Mouse (Mus musculus): ENCODE data around the gene Opalin.

Opalin gene

DNA sequence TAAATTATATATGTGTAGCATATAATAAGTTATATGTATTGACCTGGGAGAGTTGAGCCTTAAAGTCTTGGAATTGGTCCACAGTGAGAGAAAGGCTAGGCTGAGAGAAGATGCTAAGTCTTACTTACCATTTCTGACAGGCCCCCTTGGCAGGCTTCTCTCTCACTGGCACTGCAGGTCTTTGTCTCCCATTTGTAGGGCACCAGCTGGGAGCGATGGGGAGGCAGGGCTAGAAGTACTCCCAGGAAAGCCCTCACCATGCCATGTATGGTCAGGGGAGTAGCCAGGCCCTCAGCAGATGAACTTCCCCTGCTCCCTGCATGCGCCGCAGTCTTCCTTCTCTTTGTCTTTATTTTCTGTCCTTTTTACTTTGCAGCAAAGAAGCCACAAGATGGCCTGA is at the start of gene Opalin:
Gene Opalin (minus strand): TSS at position 208 of the 400 bp plus-strand sequence.
- DNase-seq, result no peak

DNA sequence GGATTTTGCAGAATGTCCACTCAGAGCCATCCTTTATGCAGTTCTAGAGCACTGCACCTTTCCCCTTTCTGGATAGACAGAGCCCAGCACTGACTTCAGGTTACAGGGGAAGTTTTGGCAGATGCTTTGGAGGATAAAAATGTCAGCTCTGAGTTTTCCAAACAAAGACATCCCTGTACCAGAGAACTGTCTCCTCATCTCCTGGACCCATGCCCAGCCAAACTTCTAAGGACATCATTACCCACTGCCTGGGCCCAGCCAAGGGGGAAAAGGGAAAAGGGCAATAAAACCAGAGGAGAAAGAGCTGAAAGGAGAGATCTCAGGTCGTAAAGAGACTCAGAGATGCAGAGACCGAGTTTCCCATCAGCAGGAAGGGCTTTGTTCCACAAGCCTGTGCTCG is 46.1 kb upstream of the Opalin start:
- no peak for DNase-seq

DNA sequence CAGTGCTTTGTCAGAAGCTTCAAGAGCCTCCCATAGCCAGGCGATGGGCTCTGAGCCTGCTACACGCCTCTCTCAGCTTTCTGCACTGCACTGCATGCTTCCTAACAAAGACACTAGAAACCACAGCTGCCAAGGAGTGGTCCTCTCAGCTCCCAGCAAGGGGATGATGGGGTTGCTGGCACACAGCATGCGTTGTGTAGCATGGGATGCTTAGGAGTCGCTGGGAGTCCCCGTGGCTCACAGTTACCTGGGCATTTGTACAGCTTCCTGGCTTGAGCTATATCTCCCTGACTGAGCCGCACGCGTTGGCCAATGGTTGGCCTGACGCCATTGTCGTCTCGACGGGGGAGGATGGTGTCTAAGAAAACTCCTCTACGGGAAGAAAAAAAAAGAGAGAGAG is 43.0 kb upstream of the Opalin start:
- DNase-seq, result no peak

DNA sequence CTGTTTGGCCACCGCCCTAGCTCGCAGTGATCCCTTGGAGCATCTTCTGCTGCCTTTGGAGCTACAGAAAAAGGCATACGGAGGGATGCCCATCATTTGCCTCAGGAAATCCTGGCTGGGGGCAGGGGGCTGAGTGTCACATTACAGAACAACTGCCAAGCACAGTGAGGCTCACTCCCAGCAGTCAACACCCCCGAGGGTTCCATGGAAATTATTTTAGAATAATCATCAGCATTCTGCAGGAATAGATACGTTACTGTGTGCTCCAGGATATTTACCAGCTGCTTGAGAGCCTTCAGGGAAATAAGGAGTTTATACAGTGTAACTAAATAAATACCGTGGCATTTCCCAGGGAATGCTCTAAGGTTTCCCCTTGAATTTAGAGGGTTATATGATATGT is 41.4 kb upstream of the Opalin start:
- no peak for DNase-seq

DNA sequence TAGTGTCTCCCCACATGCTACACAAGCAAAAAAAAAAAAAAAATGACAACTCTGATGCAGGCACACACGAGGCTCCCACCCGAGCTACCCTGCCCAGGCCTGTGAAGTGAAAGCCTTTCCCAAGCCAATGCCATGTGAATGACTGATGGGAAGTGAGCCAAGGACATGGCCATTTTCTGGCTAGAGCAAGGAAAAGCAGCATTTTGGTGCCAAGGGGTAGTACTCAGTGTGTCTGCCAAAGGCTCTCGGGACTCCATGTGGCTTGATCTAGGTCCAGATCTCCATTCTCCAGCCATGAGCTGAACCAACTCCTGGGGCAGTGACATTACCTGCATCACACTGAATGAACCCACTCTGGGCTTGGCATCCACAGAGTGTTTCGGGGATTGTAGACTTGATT is 40.4 kb upstream of the Opalin start:
- no peak for DNase-seq

DNA sequence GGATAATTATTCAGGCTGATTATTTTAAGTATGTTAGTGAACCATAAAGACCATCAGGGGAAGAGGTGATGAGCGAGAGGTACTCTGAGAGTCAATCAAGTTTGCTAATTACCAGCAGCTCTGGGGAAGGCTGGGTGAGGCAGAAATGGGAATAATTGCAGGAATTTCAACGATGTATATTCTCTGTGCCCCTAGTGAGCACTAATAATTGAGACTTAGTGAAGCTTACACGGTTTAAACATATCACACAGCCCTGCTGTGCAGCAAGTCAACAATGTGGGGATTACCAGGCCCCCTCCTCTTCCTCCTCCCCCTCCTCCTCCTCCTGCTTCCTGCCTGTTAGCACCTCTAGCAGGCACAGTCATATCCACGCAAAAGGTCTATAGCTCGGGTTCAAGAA is 37.7 kb upstream of the Opalin start:
- no peak for DNase-seq

DNA sequence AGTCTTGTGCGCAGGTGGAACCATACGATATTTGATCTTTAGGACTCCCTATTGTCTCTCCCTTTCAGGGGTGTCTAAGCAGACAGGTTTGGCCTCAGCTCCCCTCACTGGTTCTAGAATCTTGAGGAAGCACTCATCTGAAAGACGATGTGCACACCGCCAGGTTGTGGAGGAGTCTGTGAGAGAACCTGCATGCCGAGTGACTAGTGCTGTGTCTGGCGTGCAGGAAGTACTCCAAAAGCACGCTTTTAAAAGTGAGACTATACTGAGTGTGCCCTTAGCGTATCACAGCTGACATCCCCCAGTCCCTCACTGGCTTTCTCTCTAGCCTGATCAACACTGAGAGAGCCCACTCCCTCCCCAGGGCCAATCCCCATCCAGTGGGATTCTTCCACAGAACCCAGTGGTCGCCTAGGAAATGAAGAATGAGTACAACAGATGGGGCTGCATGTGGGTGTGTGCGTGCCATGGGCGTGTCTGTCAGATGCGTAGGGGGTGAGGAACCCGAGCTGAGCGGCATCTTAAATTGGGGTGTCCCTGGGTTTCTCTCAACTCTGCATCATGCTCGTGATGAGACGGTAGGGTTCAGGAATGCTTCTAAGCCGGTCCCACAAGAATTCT is 37.1 kb upstream of the Opalin start:
- no peak for DNase-seq

DNA sequence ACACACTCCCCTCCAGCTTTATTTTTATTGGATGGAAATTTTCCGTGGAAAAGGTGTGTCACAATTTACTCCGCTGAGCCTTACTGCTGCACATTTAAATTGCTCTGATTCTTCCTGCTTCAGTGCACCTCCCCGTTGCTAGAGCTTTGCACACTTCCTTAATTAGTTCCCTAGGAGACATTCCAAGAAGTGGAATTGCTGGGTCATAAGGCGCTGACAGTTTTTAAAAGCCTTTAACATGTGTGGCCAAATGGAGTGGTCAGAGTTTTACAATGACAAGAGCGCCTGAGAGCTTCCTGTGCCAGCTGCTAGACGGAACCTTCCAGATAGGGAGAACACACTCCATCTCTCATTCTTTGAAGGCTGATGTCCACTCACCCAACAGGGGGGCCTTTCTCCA is 35.7 kb upstream of the Opalin start:
- DNase-seq, result no peak

DNA sequence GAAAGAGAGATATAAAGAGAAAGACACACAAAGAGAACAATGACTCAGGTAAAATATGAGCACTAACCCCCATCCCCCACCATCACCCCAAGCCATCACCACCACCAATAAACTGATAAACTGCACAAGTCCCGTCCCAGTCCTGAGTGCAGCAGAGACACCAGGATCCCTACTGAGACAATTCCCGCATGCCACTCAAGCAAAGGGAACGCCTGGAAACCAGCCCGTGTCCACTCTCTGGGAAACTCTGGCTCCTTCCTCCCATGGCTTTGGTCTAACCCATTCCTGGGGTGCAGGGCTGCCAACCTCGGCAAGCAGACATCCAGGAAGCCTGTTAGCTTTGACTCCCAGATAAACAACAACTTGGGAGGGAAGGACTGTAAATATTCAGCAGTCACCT is 33.1 kb upstream of the Opalin start:
- DNase-seq, result no peak

DNA sequence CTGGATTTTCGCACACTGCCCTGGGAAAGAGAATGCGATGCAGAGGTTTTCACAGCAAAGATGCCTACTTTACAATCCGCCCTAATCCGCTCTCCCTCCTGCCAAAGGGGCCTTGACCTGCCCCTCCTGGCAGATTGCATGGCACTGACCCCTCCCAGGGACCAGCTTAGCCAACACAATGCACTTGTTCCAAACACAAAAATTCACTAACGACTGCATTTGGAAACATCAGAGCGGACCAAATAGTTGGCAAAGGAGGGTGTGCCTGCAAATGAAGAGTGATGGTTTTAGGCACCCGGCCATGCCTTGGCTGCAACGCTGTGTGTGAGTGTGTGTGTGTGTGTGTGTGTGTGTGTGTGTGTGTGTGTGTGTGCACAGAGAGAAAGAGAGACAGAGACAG is 32.6 kb upstream of the Opalin start:
- no peak for DNase-seq

DNA sequence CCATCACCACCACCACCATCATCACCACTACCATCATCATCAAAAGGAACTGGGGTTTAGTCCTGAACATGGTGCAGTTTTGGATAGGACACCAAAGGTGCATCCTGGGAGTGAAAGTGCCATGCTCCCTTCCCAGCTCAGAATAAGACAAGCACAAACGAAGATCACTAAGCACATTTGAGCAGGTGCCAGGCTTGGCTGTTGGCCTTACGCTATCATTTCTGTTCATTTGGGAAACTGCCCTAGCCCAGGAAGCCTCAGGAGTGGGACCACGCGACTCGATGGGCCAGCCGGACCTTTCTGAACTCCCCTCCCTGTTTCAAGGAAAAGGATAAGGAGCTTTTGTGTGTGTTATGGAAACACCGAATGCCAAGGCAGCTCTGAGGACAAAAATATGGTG is 31.8 kb upstream of the Opalin start:
- DNase-seq, result no peak

DNA sequence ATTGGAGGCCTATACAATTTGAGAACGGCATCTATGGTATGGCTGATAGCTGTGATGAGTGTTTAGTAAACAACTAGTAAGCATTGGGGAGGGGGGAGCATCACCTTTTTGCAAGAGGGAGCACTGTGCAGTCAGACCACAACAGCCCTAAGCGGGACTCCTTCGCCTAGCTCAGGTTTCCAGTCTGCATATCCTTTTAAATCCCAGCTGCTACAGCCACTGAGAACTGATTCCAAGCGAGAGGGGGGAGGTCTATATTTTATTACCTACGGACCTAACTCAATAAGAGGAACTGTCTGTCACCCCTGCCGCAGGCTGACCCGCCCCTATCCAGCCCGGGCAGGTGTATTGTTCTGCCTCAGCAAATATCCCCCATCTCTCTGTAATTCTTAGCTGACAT is 30.6 kb upstream of the Opalin start:
- no peak for DNase-seq

DNA sequence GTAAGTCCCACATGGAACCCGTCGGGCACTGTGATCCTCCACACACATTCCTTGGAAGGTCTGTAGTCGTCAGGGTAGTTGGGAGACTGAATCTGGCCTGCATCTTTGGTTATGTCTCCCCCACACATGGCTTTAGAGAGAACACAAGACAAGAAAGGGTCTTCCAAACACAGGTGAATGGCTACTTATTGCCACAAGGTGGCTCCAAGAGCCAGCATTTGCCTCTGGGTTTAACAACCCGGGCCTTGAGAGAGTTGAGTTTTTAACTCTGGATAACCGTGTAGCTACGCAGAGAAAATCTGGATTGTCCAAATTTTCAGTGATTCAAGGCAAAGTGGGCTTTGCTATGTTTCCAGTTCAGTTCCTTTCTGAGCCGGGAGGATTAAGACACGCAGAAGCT is 28.0 kb upstream of the Opalin start:
- DNase-seq, result no peak

DNA sequence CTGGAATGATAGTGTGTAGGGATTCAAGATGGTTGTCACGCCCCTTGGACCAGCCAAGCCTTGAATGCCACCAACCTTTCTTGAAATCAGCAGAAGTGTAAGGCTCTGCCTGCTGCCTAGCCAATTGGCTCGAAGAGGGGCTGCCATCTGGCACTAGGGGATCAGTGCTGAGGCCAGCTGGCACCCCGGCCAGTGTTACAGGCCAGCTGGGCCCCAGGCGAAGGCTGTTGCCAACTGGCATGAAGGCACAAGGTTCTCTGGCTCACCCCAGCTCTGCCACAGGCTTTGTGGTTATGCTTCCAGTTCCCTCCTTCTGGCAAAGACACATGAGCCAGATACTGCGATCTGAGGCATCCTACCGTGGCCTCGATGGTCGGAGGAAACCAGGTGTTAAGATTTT is 24.5 kb upstream of the Opalin start:
- no peak for DNase-seq

DNA sequence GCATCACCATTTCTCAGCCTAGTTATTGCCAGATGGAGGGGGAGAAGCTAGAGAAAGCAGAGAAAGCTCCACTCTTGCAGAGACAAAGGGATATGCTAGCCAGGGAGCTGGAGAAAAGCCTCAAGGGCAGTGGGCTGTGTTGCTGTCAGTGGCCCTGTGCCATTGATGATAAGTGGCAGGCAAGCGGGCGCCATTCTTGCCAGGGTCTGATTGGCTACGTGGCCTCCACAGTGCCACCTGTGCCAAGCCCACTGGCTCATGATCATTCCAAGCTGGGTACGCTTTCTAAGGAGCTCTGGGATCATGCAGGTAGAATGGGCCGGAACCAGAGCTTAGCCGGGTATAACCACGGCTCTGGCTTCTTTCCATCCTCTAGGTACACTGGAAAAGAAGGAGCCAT is 23.9 kb upstream of the Opalin start:
- DNase-seq, result no peak

DNA sequence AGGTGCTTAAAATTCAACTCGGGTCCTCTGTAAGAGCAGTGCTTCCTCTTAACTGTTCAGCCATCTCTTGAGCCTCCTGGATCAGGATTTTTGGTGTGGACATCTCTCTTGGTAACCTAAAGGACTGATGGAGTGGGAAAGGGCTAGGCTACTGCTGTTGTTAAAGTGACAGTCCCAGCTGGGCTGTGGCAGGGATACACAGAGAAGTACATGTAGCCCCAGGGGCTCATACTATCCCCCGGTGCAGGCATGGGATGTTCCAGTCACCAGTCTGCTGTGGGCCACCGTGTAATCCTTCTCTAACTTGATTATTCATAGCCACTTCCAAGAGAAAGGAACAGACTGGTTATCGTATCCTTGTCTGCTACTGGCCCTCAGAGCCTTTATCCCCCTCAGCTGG is 20.1 kb upstream of the Opalin start:
- DNase-seq, result no peak

DNA sequence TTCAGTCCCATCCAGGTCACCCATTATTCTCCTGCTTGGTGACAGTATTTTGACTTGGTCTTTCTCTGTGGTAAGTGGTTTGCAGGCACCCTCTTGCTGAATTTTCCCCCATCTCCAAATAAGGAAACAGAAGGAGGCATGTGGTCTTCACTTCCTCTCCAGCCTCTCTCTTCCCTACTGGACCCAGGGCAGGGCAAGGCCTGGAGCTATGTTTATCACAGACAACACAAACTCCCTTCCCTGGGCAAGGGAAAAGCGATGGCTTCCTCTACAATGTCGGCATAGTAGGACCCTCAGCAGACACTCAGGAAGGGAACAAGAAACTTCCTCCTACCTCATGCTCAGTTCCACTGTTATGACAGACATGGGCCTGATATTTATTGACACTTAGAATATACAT is 15.0 kb upstream of the Opalin start:
- no peak for DNase-seq

DNA sequence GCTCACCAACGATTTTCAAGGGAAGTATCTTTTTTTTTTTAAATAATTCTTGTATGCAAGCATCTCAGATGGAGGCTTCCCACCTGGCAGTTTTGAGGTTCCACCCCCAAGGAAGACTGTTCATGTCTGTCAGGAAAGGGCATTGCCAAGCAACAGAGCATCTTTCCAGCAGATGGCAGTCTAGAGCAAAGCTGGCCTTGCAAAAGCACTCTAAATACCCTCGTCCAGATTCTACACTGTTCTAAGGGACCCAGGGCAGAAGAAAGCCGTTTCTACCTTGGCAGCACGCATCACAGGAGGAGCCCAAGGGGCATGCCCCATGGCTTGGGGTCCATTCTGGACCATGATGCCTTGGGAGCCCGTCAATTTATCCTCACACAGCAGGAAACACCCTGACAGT is 12.9 kb upstream of the Opalin start:
- DNase-seq, result no peak

DNA sequence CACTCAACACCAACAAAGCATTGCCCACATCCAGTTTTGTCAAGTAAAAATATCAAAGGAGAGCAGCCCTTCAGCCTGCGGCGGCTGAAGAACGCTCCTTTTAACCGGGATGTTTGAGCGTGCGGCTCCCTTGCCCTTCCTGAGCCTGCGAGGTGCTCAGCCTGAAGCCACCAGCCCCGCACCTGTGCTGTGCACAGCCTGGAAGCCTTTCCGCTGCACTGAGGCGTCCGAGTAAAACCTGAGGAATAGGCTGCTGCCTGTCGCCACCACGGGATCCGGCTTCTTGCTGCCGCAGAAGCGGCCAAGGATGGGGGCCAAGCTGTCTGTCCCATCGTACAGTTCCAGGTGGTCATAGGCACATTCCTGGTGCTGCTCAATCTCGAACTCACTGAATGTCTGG is 11.6 kb upstream of the Opalin start:
- DNase-seq, result no peak

DNA sequence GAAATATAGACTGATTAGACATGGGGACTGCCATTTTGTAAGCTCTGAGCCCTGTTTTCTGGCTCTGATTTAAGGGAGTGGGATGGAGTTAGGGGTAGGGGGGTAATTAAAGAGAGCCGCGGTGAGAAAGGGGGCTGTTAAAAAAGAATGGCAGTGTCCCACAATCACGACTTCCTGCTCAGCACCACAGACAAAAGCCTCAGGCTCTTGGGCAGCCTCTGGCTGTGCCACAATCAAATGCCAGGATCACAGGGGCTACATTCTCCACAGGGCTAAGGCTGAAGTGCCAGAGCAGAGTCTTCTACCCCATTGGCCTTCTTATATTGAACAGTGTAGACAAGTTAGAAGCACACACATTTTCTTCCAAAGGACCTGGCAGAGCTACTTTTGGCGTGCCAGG is 11.0 kb upstream of the Opalin start:
- no peak for DNase-seq

DNA sequence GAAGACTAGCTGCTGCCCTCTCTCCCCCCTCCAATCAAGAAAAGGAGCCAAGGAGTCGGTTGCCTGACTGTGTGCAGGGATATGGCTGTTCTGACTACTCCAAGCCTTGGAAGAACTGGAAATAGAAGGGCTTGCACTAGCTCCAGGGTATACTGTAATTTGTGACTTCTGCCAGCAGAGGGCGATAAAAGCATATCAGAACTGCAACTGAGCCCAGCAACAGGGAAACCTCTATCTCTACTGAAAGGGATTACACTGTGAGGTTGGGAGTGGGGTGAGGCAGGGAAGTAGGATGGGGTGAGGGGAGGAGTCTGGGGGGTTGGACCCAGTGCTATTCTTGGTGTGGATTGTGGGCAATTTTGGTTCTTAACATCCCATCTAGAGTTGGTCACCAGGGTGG is 9.8 kb upstream of the Opalin start:
- DNase-seq, result peak in 1 of 2 experiments; percentile 30

DNA sequence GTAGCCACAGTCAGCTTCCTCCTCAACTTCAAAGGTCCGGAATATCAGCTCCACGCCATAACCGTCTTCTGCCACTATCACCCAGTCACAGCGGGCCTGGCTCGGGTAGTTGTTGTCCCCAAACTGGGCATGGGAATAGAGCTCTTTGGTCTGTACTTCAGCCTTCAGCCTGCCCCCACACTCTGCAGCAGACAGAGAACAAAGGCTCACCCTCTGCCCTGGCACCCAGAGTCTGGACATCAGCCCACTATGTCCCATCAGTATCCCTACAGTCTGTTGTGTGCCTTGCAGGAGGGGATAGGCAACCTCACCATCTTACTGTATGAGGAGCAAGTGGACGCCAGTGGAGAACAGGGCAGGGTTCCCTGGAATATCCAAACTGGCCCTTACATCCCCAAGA is 9.4 kb upstream of the Opalin start:
- DNase-seq, result no peak

DNA sequence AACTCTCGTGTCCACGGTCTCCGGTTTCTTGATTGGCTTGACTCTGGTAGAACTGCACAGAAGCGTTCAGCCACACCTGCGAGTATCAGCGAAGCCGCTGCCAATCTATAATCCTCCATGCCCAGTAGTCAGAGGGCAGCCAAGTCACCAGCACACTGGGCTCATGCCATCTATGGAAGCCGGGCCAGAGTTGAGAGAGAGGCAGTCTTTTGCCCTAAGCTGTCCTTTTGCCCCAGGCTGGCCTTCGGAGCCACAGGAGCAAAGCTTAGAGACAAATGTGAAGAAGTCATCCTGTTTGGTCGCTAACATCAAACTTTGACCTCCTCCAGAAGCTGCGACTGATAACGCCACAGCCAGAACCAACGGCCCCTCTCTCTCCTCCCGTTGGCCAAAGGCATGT is 6.7 kb upstream of the Opalin start:
- no peak for DNase-seq

DNA sequence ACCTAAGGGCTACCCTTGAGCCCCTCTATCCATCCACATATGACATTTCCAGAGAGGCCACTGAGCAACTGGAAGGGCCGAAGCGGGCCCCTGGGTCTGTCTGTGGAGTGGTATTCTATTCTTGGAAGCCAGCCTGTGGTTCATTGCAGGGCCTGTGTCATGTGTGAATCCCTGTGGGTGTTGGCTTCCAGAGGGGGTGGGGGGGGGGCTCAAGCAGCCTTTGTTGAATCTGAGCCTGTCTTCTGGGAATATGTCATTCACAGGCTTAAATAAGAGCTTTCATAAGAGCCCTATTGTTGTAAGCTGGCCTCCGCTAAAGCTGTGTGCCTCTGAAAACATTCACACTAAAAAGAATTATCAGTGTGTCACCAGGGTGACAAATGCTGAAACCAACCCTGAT is 4.7 kb upstream of the Opalin start:
- DNase-seq, result no peak

DNA sequence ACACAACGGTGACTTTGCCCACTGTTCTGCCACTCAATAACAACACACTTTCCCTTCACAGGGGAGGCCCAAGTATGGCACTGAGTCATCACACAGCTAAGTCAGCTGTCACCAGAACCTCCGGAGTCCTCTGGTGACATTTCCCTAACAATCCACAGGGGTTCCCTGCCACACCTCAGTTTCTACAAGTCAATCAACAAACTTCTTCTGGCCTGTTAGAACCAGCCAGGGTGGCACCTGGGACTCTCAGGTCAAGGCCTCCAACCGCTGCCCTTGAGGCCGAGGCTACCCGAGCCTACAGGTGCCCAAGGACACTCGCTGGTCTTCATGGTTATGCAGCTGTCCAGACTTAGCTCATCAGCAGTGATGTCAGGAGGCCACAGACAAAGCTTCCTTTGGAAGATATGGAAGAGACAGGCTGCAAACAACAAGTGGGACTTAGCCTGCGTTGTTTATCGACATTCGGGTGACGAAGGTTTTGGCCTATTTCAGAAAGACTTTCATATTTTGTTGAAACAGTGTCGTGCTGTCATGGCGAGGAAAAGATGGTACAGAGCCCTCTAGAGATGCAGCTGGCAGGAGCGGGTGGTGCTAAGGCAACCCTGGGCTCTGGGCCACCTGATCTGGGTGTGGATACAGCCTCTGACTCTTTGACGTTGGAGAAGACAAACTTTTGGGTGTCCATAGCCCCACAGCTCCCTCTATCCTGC is 3.0 kb downstream of the Opalin start:
- no peak for DNase-seq
